Mouse (Mus musculus): ENCODE measurements around the gene Nectin2.

DNA sequence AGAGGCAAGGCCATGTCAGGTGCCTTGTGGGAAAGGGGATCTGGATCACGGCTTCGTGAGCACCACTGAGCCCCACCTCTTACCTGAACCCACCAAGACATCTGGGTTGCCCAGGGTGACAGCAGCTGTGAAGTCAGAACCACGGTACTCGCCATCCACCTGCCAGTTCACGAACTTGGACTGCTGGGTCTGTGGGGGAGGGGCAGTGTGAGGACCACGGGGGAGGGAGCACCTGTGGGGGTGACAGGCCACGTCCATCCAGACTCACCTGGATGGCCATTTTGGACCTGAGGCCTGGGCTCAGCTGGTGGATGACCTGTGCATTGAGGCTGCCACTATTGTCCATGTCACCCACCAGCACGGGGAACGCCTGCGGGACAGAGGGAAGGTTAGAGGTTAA, 39.6 kb downstream of the Nectin2 start:
- TF ChIP-seq POLR2A (IDR thresholded peaks at IDR 0.05; ENCODE audit: borderline replicate concordance, low read depth, low read length) (no peak), CTCF (IDR thresholded peaks at IDR 0.05; ENCODE audit: low read depth, low read length) (no peak)
